Mouse (Mus musculus): ENCODE data around the gene Gk.

DNA sequence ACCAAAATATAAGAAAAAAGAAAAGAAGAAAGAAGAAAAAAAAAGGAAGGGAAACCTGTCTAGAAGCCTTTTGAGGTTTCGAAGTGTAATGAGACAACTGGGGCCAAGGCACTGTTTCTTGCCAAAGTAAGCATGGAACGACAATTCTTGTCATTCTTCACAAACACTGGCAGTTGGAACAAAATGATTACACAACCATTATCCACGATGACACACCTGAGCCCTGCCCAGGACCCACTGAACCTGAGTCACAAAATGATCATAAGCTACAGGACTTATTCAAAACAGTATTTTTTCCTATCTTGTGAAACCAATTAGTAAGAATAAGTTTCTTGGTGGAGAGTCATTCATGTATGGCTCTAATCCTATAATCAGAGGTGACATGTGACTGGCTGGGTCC, 5.3 kb downstream of the Gk start:
- no peak for TF ChIP-seq CTCF (conservative IDR thresholded peaks at IDR 0.05; ENCODE audit: low read length)
- TF ChIP-seq NANOG (IDR thresholded peaks at IDR 0.05; ENCODE audit: borderline replicate concordance, low read length) = no peak
- no peak for TF ChIP-seq POU5F1 (IDR thresholded peaks at IDR 0.05; ENCODE audit: borderline replicate concordance, low read length)
